Mouse (Mus musculus) lung, postnatal 4 days (tissue): ENCODE results near the gene Txnrd3.

Experiments used
- DNase-seq, 2 experiments: peaks; one replicate each; pipeline ENCODE4 v3.0.0; 2021

Txnrd3 gene

GRCm38 (mm10) chr6:89643798-89644270 is at the start of gene Txnrd3:
Txnrd3 (plus strand) TSS chr6:89643988.
- peak; percentile 95 for DNase-seq

GRCm38 (mm10) chr6:89595018-89595776 is 48.6 kb upstream of the Txnrd3 start, which contains the start of gene Chchd6:
Chchd6 (minus strand) TSS chr6:89595652.
- peak; percentile 95 for DNase-seq

GRCm38 (mm10) chr6:89595777-89596146 is 48.0 kb upstream of the Txnrd3 start:
- no peak for DNase-seq

- DNase-seq, result no peak
Measured at GRCm38 (mm10) chr6:89596510-89596909, 47.3 kb upstream of the Txnrd3 start.

GRCm38 (mm10) chr6:89606096-89606495 is 37.7 kb upstream of the Txnrd3 start:
- no peak for DNase-seq

GRCm38 (mm10) chr6:89607999-89608398 is 35.8 kb upstream of the Txnrd3 start:
- DNase-seq, result no peak

- peak; percentile 41 to 59 for DNase-seq
Measured at GRCm38 (mm10) chr6:89613336-89614106, 30.3 kb upstream of the Txnrd3 start.

- DNase-seq, result no peak
Measured at GRCm38 (mm10) chr6:89614107-89614471, 29.7 kb upstream of the Txnrd3 start.

- no peak for DNase-seq
Measured at GRCm38 (mm10) chr6:89614596-89615372, 29.0 kb upstream of the Txnrd3 start.

GRCm38 (mm10) chr6:89615373-89615755 is 28.4 kb upstream of the Txnrd3 start:
- no peak for DNase-seq

GRCm38 (mm10) chr6:89622647-89623046 is 21.1 kb upstream of the Txnrd3 start:
- no peak for DNase-seq

- no peak for DNase-seq
Measured at GRCm38 (mm10) chr6:89628045-89628785, 15.6 kb upstream of the Txnrd3 start.

GRCm38 (mm10) chr6:89631809-89632562 is 11.8 kb upstream of the Txnrd3 start:
- peak; percentile 80 to 85 for DNase-seq

GRCm38 (mm10) chr6:89633115-89633514 is 10.7 kb upstream of the Txnrd3 start:
- DNase-seq, result no peak

GRCm38 (mm10) chr6:89634400-89634799 is 9.4 kb upstream of the Txnrd3 start:
- DNase-seq, result no peak

- no peak for DNase-seq
Measured at GRCm38 (mm10) chr6:89637977-89638376, 5.8 kb upstream of the Txnrd3 start.

GRCm38 (mm10) chr6:89639025-89639424 is 4.8 kb upstream of the Txnrd3 start:
- peak; percentile 34 to 56 for DNase-seq

GRCm38 (mm10) chr6:89644271-89645075 is 685 bp downstream of the Txnrd3 start:
- DNase-seq, result peak; percentile 94 to 97

- peak in 1 of 2 experiments; percentile 17 for DNase-seq
Measured at GRCm38 (mm10) chr6:89649897-89650296, 6.1 kb downstream of the Txnrd3 start.

- DNase-seq, result no peak
Measured at GRCm38 (mm10) chr6:89651770-89652169, 8.0 kb downstream of the Txnrd3 start.

- DNase-seq, result no peak
Measured at GRCm38 (mm10) chr6:89655011-89655410, 11.2 kb downstream of the Txnrd3 start.
